In genomic region chr5:92810922-92811533, GRCm38 (mm10) we compare ENCODE assay signal across 8 mouse cellular contexts.
DNase-seq lines count a peak whose midpoint lies in the region; ATAC-seq and TF ChIP-seq lines count a peak whose summit lies in the region.
"Had no signal": no experiment of that assay in that cellular context is flagged by ENCODE, and none has a peak within 500 bp of the region (broad histone marks: within the 10 kb centered on the region; RNA-seq: fewer than 3 reads in every experiment).

No protein-coding gene starts in this region.

- no peak for ATAC-seq in heart, embryonic 16.5 days (replicated peaks; ENCODE audit: extremely low read depth, insufficient read depth, low FRiP score)
- ATAC-seq in limb, embryonic 11.5 days (ENCODE audit: insufficient number of reproducible peaks, low FRiP score, low TSS enrichment, low read depth): peak; percentile 24; the same call in 1 of the 2 replicates

- no peaks in the 10 kb centered on the region for H3K36me3 ChIP-seq in ES-Bruce4 (ENCODE audit: control insufficient read depth, insufficient read depth, low read length, poor library complexity, severe bottlenecking)
- no peaks in the 10 kb centered on the region for H3K36me3 ChIP-seq in heart, embryonic 16.5 days (ENCODE audit: control insufficient read depth, insufficient read depth)
- no peaks in the 10 kb centered on the region for H3K36me3 ChIP-seq in limb, embryonic 11.5 days (ENCODE audit: control insufficient read depth, insufficient read depth, low read length)

- no peaks in the 10 kb centered on the region for H3K9me3 ChIP-seq in ES-Bruce4 (replicated peaks; ENCODE audit: control insufficient read depth, insufficient read depth, low read length, poor library complexity, severe bottlenecking)
- no peaks in the 10 kb centered on the region for H3K9me3 ChIP-seq in heart, embryonic 16.5 days (replicated peaks; ENCODE audit: control insufficient read depth, low read length)
- no peaks in the 10 kb centered on the region for H3K9me3 ChIP-seq in limb, embryonic 11.5 days (ENCODE audit: control insufficient read depth, low read length)

- peak; percentile 30 for DNase-seq in brain, adult 2 months (ENCODE audit: low read depth, low spot score)
- peak; percentile 70 for DNase-seq in limb, embryonic 11.5 days (ENCODE audit: low spot score)
- peak; percentile 15 for DNase-seq in right cerebral cortex, adult 18-20 months
- DNase-seq in gastrocnemius, postnatal 14 days: no peak
- no peak for DNase-seq in gastrocnemius, postnatal 36 days

- TF ChIP-seq POLR2A in ES-Bruce4 (IDR thresholded peaks at IDR 0.05; ENCODE audit: insufficient read depth, low read length): no peak

- H3K9ac ChIP-seq in ES-Bruce4 (ENCODE audit: low read depth, poor library complexity, severe bottlenecking): no peak overlapping the region
- peak overlapping the region; percentile 58 for H3K9ac ChIP-seq in heart, embryonic 16.5 days (ENCODE audit: low read length)
- H3K9ac ChIP-seq in limb, embryonic 11.5 days (ENCODE audit: low read length): no peak overlapping the region

- peak; percentile 88 for TF ChIP-seq EP300 in ES-Bruce4 (IDR thresholded peaks at IDR 0.05; ENCODE audit: insufficient read depth, low read depth, low read length)

- peaks cover 4% of the 10 kb centered on the region for H3K4me1 ChIP-seq in ES-Bruce4 (ENCODE audit: control insufficient read depth, insufficient read depth, low read length)
- peaks cover 30% of the 10 kb centered on the region for H3K4me1 ChIP-seq in heart, embryonic 16.5 days (ENCODE audit: control insufficient read depth, insufficient read depth, low read length)
- H3K4me1 ChIP-seq in limb, embryonic 11.5 days (ENCODE audit: control insufficient read depth, insufficient read depth, low read length): peaks cover 18% of the 10 kb centered on the region

- H3K4me3 ChIP-seq in ES-Bruce4 (ENCODE audit: low read depth, low read length): peak overlapping the region; percentile 22; the same call in 1 of the 2 replicates
- H3K4me3 ChIP-seq in heart, embryonic 16.5 days (ENCODE audit: low read length): peak overlapping the region; percentile 15
- no peak overlapping the region for H3K4me3 ChIP-seq in limb, embryonic 11.5 days (ENCODE audit: low read depth, low read length)

- 12% methylated on average over 9 of the region's 9 CpGs for WGBS in heart, embryonic 16.5 days
- 19% methylated on average over 9 of the region's 9 CpGs for WGBS in limb, embryonic 11.5 days

- intact Hi-C loops in gastrocnemius, postnatal 14 days (cut with DNase I; ENCODE audit: low total_unique reads): no loop called here
- intact Hi-C loops in gastrocnemius, postnatal 36 days (cut with DNase I): no loop called here

- peak overlapping the region; percentile 56 for H3K4me2 ChIP-seq in heart, embryonic 16.5 days (ENCODE audit: low read depth, low read length)
- H3K4me2 ChIP-seq in limb, embryonic 11.5 days (ENCODE audit: low read depth, severe bottlenecking): no peak overlapping the region

- TF ChIP-seq CTCF in ES-Bruce4 (IDR thresholded peaks at IDR 0.05; ENCODE audit: low read depth, low read length): no peak

- H3K27ac ChIP-seq in ES-Bruce4 (ENCODE audit: insufficient read depth, low read length): no peak overlapping the region
- H3K27ac ChIP-seq in heart, embryonic 16.5 days (ENCODE audit: low read length): peak overlapping the region; percentile 83
- H3K27ac ChIP-seq in limb, embryonic 11.5 days (replicated peaks; ENCODE audit: low read depth, low read length): no peak overlapping the region
- H3K27ac ChIP-seq: macrophage had no signal

- H3K27me3 ChIP-seq in ES-Bruce4 (ENCODE audit: control insufficient read depth, insufficient read depth, low read length, poor library complexity, severe bottlenecking): no peaks in the 10 kb centered on the region
- no peaks in the 10 kb centered on the region for H3K27me3 ChIP-seq in heart, embryonic 16.5 days (ENCODE audit: control insufficient read depth, insufficient read depth, low read length)
- no peaks in the 10 kb centered on the region for H3K27me3 ChIP-seq in limb, embryonic 11.5 days (ENCODE audit: control insufficient read depth, insufficient read depth, low read length)

Comparison
In these comparisons a context has a peak if more than half of its experiments do, and no peak if none do; other contexts are left out.
1. DNase-seq: peak in brain, adult 2 months (single experiment), limb, embryonic 11.5 days (single experiment) and right cerebral cortex, adult 18-20 months (single experiment); none in gastrocnemius, postnatal 14 days (single experiment) and gastrocnemius, postnatal 36 days (0 of 2).